Mouse (Mus musculus): Measurements from ENCODE around the gene Nfkb2. TPM values are rescaled to one million over a fixed set of nuclear protein-coding genes. Genes with fewer than 3 reads are reported as not detected.
A peak's percentile ranks its signal among the peaks of the same experiment; 100 is the strongest.

Nfkb2 gene
- total and polyA plus RNA-seq, 3 experiments, result 27.2 to 43.0 TPM; not detected in 1

DNA sequence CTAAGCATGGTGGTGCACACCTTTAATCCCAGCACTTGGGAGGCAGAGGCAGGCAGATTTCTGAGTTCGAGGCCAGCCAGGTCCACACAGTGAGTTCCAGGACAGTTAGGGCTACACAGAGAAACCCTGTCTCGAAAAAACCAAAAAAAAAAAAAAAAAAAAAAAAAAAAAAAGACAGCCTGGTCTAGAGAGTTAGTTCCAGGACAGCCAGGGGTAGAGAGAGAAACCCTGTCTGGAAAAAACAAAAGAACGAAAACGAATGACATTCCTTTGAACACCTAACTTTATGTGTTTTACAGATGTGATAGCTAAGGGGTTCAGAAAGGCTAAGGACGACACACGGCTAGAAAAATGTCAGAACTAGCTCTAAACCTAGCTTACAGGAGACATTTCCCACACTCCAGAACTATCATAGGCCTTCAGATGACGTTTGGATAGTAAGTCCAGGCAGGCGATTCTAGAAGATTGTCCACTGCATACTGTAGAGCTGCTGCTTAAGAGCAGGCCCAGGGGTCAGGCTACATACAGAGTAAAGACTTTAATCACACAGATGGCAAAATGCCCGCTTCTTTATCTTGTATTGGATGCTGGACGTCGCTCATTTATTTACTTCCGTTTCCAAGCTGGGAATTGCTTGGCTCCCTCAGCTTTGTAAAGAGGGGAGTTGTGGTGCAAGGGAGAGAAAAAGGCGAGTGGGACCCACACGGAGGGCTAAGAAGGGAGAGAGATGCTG lies 44.0 kb downstream of the Nfkb2 start (continued):
- TF ChIP-seq UBTF (IDR thresholded peaks at IDR 0.05; ENCODE audit: borderline replicate concordance, insufficient read depth, low read depth, low read length), result 0 out of 2 replicates have a peak, but pooled peaks have one; percentile 28
- TF ChIP-seq POLR2AphosphoS5 (IDR thresholded peaks at IDR 0.05; ENCODE audit: borderline replicate concordance, low read depth, low read length), result no peak
- no peak for TF ChIP-seq TAL1 (IDR thresholded peaks at IDR 0.05; ENCODE audit: low read length)

DNA sequence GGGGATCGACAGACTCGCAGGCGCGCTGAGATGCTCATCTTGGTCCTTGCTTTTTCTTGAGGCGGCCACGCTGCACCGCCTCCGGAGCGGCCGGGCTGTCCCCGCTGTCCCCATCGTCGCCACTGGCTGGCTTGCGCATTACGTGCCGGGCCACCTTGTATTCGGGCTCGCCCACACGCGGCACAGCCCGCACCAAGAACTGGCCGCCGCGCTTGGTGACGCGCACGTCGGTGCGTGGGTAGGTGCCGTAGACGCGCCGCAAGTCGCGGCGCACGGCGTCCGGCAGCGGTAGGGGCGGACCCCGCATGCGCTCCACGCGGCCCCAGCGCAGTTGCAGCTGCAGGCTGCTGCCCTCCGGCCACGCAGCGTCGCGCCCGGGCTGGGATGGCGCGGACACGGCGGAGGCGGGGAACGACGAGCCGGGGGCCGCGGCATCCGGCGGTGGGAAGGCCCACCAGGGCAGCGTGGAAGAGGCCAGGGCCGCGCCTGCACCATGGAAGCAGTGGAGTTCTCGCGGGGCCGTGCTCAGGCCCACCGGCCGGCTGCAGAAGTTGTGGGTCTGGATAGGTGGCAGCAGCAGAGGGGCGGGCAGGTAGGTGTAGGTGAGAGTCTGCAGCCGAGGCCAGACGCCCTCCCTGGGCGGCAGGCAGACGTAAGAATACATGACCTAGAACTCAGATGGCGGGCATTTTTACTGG lies 44.8 kb downstream of the Nfkb2 start:
- H3K27ac ChIP-seq (ENCODE audit: control insufficient read depth, low read depth, low read length), result peak overlapping the region; percentile 78
- TF ChIP-seq JUND (IDR thresholded peaks at IDR 0.05; ENCODE audit: low read depth, low read length) (no peak), NELFE (IDR thresholded peaks at IDR 0.05; ENCODE audit: low read depth, low read length) (peak; percentile 93), UBTF (IDR thresholded peaks at IDR 0.05; ENCODE audit: borderline replicate concordance, insufficient read depth, low read depth, low read length) (peak; percentile 59; the same call in 1 of the 2 replicates), ZNF384 (IDR thresholded peaks at IDR 0.05; ENCODE audit: low read depth, low read length) (no peak), ZMIZ1 (IDR thresholded peaks at IDR 0.05; ENCODE audit: low read depth, low read length) (0 out of 2 replicates have a peak, but pooled peaks have one; percentile 37), MXI1 (IDR thresholded peaks at IDR 0.05; ENCODE audit: low read depth, low read length) (peak; percentile 81), GATA1 (IDR thresholded peaks at IDR 0.05; ENCODE audit: low read depth, low read length) (no peak), ZKSCAN1 (IDR thresholded peaks at IDR 0.05; ENCODE audit: low read depth, low read length) (no peak), ZC3H11A (IDR thresholded peaks at IDR 0.05; ENCODE audit: low read depth, low read length) (no peak), TCF12 (IDR thresholded peaks at IDR 0.05; ENCODE audit: low read depth, low read length) (0 out of 2 replicates have a peak, but pooled peaks have one; percentile 47), ETS1 (IDR thresholded peaks at IDR 0.05; ENCODE audit: low read depth, low read length) (no peak; the same call in 1 of the 2 replicates), E2F4 (IDR thresholded peaks at IDR 0.05; ENCODE audit: borderline replicate concordance, low read depth, low read length) (no peak), HCFC1 (IDR thresholded peaks at IDR 0.05; ENCODE audit: low read depth, low read length) (peak; percentile 73), GABPA (IDR thresholded peaks at IDR 0.05; ENCODE audit: low read depth, low read length) (no peak), SIN3A (IDR thresholded peaks at IDR 0.05; ENCODE audit: low read length) (peak; percentile 66; the same call in 1 of the 2 replicates), TAL1 (IDR thresholded peaks at IDR 0.05; ENCODE audit: low read length) (no peak), USF1 (IDR thresholded peaks at IDR 0.05; ENCODE audit: low read depth, low read length) (no peak), CHD1 (IDR thresholded peaks at IDR 0.05; ENCODE audit: low read depth, low read length) (no peak), MAFK (IDR thresholded peaks at IDR 0.05; ENCODE audit: borderline replicate concordance, low read depth, low read length) (no peak), MAX (IDR thresholded peaks at IDR 0.05; ENCODE audit: low read length) (peak; percentile 85), POLR2AphosphoS5 (IDR thresholded peaks at IDR 0.05; ENCODE audit: borderline replicate concordance, low read depth, low read length) (no peak), POLR2A (IDR thresholded peaks at IDR 0.05; ENCODE audit: control insufficient read depth in 1 of 2, insufficient read depth in 1 of 2, low read depth in 1 of 2, low read length in 2 of 2, poor library complexity in 1 of 2) (peak; percentile 91), KAT2A (conservative IDR thresholded peaks at IDR 0.05; ENCODE audit: low read depth, low read length) (no peak), ELF1 (IDR thresholded peaks at IDR 0.05; ENCODE audit: low read depth, low read length) (no peak), BHLHE40 (IDR thresholded peaks at IDR 0.05; ENCODE audit: borderline replicate concordance, low read depth, low read length) (no peak), MYB (IDR thresholded peaks at IDR 0.05; ENCODE audit: low read depth, low read length) (0 out of 2 replicates have a peak, but pooled peaks have one; percentile 10), NRF1 (IDR thresholded peaks at IDR 0.05; ENCODE audit: insufficient read depth, low read depth, low read length, poor library complexity, severe bottlenecking) (peak; percentile 76), RCOR1 (IDR thresholded peaks at IDR 0.05; ENCODE audit: low read depth, low read length) (no peak), MAZ (IDR thresholded peaks at IDR 0.05; ENCODE audit: low read depth, low read length) (no peak), MEF2A (IDR thresholded peaks at IDR 0.05; ENCODE audit: extremely low read depth, insufficient replicate concordance, low read depth, low read length, poor library complexity, severe bottlenecking) (no peak), CTCF (IDR thresholded peaks at IDR 0.05 in 2 of 3, conservative IDR thresholded peaks at IDR 0.05 in 1 of 3; ENCODE audit: control insufficient read depth in 1 of 3, insufficient read depth in 1 of 3, low read depth in 2 of 3, low read length in 3 of 3, poor library complexity in 1 of 3, severe bottlenecking in 1 of 3) (0 out of 6 replicates have a peak, but pooled peaks of 1 of the 3 experiments have one; percentile 1)

More for the DNA sequence above, 44.8 kb downstream of the Nfkb2 start:
- Histone ChIP-seq H3K27me3 (ENCODE audit: control insufficient read depth in 1 of 2, insufficient read depth in 2 of 2, low read length in 2 of 2) (no peaks in the 10 kb centered on the region), H3K79me2 (ENCODE audit: control insufficient read depth, insufficient read depth, low read length, poor library complexity) (peaks cover 8% of the 10 kb centered on the region), H3K9me3 (replicated peaks; ENCODE audit: insufficient read depth, low read length) (no peaks in the 10 kb centered on the region), H3K4me1 (ENCODE audit: control insufficient read depth in 1 of 2, insufficient read depth in 2 of 2, low read length in 2 of 2) (peaks cover 21 to 44% of the 10 kb centered on the region in 2 experiments), H3K9ac (ENCODE audit: control insufficient read depth, low read depth, low read length, poor library complexity, severe bottlenecking) (peak overlapping the region; percentile 84), H3K4me3 (ENCODE audit: control insufficient read depth in 1 of 2, insufficient read depth in 1 of 2, low read depth in 2 of 2, low read length in 2 of 2) (peak overlapping the region; percentile 66 to 84), H3K36me3 (ENCODE audit: control insufficient read depth in 1 of 2, insufficient read depth in 2 of 2, low read length in 2 of 2) (peaks cover 0 to 44% of the 10 kb centered on the region in 2 experiments; a peak in 2 of 4 replicates)
- DNase-seq (ENCODE audit: low read depth, low spot score), result peak; percentile 93

Measured in MEL (cell line).